Mouse (Mus musculus) embryonic facial prominence, embryonic 14.5 days (tissue): ENCODE results near the gene Rhox1. TPM values are rescaled to one million over a fixed set of nuclear protein-coding genes. Genes with fewer than 3 reads are reported as not detected.
"Not testable (repeated sequence)": the region's sequence is repeated elsewhere in the genome, so short reads cannot be mapped to it uniquely, and the experiment has no call there.

Experiments
- ATAC-seq: fragments of 200-750 bp; cut with Nextera tagmentation; 2 replicates; pipeline ENCODE4 v1.8.0; 2017; ENCODE audit warnings: low read depth, moderate number of reproducible peaks, moderate TSS enrichment
- DNase-seq: peaks from one replicate; pipeline ENCODE4 v3.0.0-alpha.2; 2015; ENCODE audit warnings: low spot score
- H3K27ac ChIP-seq: fragments of 300-500 bp; sonication (generic); replicated peaks from 2 replicates; pipeline ENCODE4 v1.5.1; 2014; ENCODE audit warnings: low read depth, mild to moderate bottlenecking, low read length, moderate library complexity
- H3K27me3 ChIP-seq: fragments of 300-500 bp; sonication (generic); replicated peaks from 2 replicates; pipeline ENCODE4 v1.6.1; 2014; ENCODE audit warnings: low read length; ENCODE audit not compliant: control insufficient read depth, insufficient read depth
- H3K36me3 ChIP-seq: fragments of 300-500 bp; sonication (generic); 2 replicates; pipeline ENCODE4 v1.6.1; 2014; ENCODE audit warnings: low read length, mixed read lengths; ENCODE audit not compliant: control insufficient read depth, insufficient read depth
- H3K4me1 ChIP-seq: fragments of 300-500 bp; sonication (generic); 2 replicates; pipeline ENCODE4 v1.6.1; 2014; ENCODE audit warnings: antibody characterized with exemption, low read length; ENCODE audit not compliant: control insufficient read depth, insufficient read depth
- H3K4me2 ChIP-seq: fragments of 300-500 bp; sonication (generic); 2 replicates; pipeline ENCODE4 v1.6.1; 2014; ENCODE audit warnings: low read depth, mild to moderate bottlenecking, low read length, moderate library complexity, mixed read lengths
- H3K4me3 ChIP-seq: fragments of 300-500 bp; sonication (generic); 2 replicates; pipeline ENCODE4 v1.5.1; 2014; ENCODE audit warnings: low read depth, mild to moderate bottlenecking, low read length
- H3K9ac ChIP-seq: fragments of 300-500 bp; sonication (generic); 2 replicates; pipeline ENCODE4 v1.6.1; 2014; ENCODE audit warnings: low read depth, mild to moderate bottlenecking, low read length, moderate library complexity, mixed read lengths
- H3K9me3 ChIP-seq: fragments of 300-500 bp; sonication (generic); 2 replicates; pipeline ENCODE4 v1.6.1; 2016; ENCODE audit warnings: low read length; ENCODE audit not compliant: control insufficient read depth
- WGBS: fragments of 180-500 bp; shearing (Covaris S2); extraction: QIAGEN DNeasy Blood & Tissue Kit; methylation state at CpG from one replicate; pipeline ENCODE4 v1.1.7; 2014; 5-methylcytosine and 5-hydroxymethylcytosine counted together
- polyA plus RNA-seq: library from polyadenylated mRNA; unstranded; fragments of >200 nt; fragmentation: Nextera tagmentation; extraction: Ambion mirVana; gene quantifications from 2 replicates; pipeline ENCODE4 v1.2.1, GENCODE M21; 2014

The Rhox1 gene
- polyA plus RNA-seq, 1 experiment from 2014 or later = not detected

DNA sequence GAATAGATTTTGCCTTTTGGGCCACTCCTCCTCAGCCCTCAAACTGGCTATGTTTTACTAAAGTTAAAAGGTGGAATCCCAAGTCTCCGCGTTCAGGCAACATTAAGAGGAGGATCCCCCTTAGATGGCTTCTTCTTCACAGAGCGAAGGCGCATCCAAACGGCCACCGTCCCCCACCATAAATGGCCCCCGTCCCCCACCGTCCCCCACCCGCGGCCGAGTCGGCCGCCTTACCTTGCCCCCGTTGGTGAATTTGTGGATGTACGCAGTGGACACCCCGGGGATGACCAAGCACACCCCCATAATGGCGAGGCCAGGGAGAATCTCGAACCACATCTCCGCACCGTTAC, 31.3 kb downstream of the Rhox1 start:
- no peaks in the 10 kb centered on the region for H3K27me3 ChIP-seq
- no peak overlapping the region for H3K27ac ChIP-seq
- H3K9ac ChIP-seq = peak overlapping the region; percentile 68
- no peak for DNase-seq
- H3K4me1 ChIP-seq = no peaks in the 10 kb centered on the region
- H3K4me2 ChIP-seq = peak overlapping the region; percentile 61
- no peaks in the 10 kb centered on the region for H3K36me3 ChIP-seq
- 37% methylated on average over 5 of the region's 20 CpGs for WGBS
- ATAC-seq = peak; percentile 32
- H3K4me3 ChIP-seq = peak overlapping the region; percentile 57
- H3K9me3 ChIP-seq = no peaks in the 10 kb centered on the region

- not testable (repeated sequence) for H3K4me2 ChIP-seq, H3K36me3 ChIP-seq, H3K4me1 ChIP-seq, DNase-seq, H3K9ac ChIP-seq, ATAC-seq, H3K27ac ChIP-seq, H3K9me3 ChIP-seq, H3K4me3 ChIP-seq, H3K27me3 ChIP-seq
- WGBS = 69% methylated on average over 5 of the region's 8 CpGs
Measured at GRCm38 (mm10) chrX:37184401-37184800, 37.7 kb downstream of the Rhox1 start.

- H3K27ac ChIP-seq = no peak within 1 kb of the TSS
- no peak within 1 kb of the TSS for H3K9ac ChIP-seq
- DNase-seq = no peak
- H3K4me1 ChIP-seq = no peaks in the 10 kb centered on the region
- no peak within 1 kb of the TSS for H3K4me3 ChIP-seq
- H3K9me3 ChIP-seq = no peaks in the 10 kb centered on the region
- H3K36me3 ChIP-seq = no peaks in the 10 kb centered on the region
- 47% methylated on average over 5 of the region's 5 CpGs for WGBS
- H3K27me3 ChIP-seq = no peaks in the 10 kb centered on the region
- H3K4me2 ChIP-seq = no peak within 1 kb of the TSS
- no peak for ATAC-seq
Measured at GRCm38 (mm10) chrX:37168742-37169141, 53.3 kb downstream of the Rhox1 start, which contains the start of gene Akap14. Gene Akap14, minus strand, starts transcription at chrX:37168842.

GRCm38 (mm10) chrX:37167085-37167484, 55.0 kb downstream of the Rhox1 start:
- Histone ChIP-seq H3K9me3 (no peaks in the 10 kb centered on the region), H3K27ac (no peak overlapping the region), H3K4me2 (no peak overlapping the region), H3K36me3 (no peaks in the 10 kb centered on the region), H3K4me3 (no peak overlapping the region), H3K9ac (no peak overlapping the region), H3K27me3 (no peaks in the 10 kb centered on the region), H3K4me1 (no peaks in the 10 kb centered on the region)
- DNase-seq (peak; percentile 44), ATAC-seq (no peak)
- 23% methylated on average over 3 of the region's 3 CpGs for WGBS

Other genes with a start within 250 kb of the Rhox1 start
- gene Sept6, start 230.5 kb downstream of the Rhox1 start, polyA plus RNA-seq = 30.5 and 37.3 TPM in 2 replicates
- 0.30 and 0.35 TPM in 2 replicates for gene Sowahd, start 173.4 kb downstream of the Rhox1 start, polyA plus RNA-seq
- 616 and 763 TPM in 2 replicates for gene Rpl39, start 136.9 kb downstream of the Rhox1 start, polyA plus RNA-seq
- 12.2 and 13.4 TPM in 2 replicates for gene Upf3b, start 111.9 kb downstream of the Rhox1 start, polyA plus RNA-seq
- gene Nkap, start 95.5 kb downstream of the Rhox1 start, polyA plus RNA-seq = 12.6 and 13.2 TPM in 2 replicates
- 0.26 and 0.82 TPM in 2 replicates for gene Akap14, start 53.4 kb downstream of the Rhox1 start, polyA plus RNA-seq
- 469 and 531 TPM in 2 replicates for gene Ndufa1, start 31.1 kb downstream of the Rhox1 start, polyA plus RNA-seq
- 8.8 and 9.9 TPM in 2 replicates for gene Rnf113a1, start 31.0 kb downstream of the Rhox1 start, polyA plus RNA-seq
- not detected in 2 replicates for gene Gm9, start 11.2 kb downstream of the Rhox1 start, polyA plus RNA-seq
- gene Rhox2a, start 22.7 kb upstream of the Rhox1 start, polyA plus RNA-seq = not detected in 2 replicates
- not detected in 2 replicates for gene Rhox3a, start 27.7 kb upstream of the Rhox1 start, polyA plus RNA-seq
- not detected in 2 replicates for gene Rhox4a, start 43.1 kb upstream of the Rhox1 start, polyA plus RNA-seq
- gene Rhox3a2, start 157.8 kb upstream of the Rhox1 start, polyA plus RNA-seq = not detected in 2 replicates
- gene Rhox4a2, start 168.6 kb upstream of the Rhox1 start, polyA plus RNA-seq = 0.81 and 1.0 TPM in 2 replicates
- not detected in 2 replicates for gene Rhox2b, start 189.8 kb upstream of the Rhox1 start, polyA plus RNA-seq
- gene Rhox4b, start 210.2 kb upstream of the Rhox1 start, polyA plus RNA-seq = 0.40 and 0.68 TPM in 2 replicates
- gene Rhox2c, start 231.4 kb upstream of the Rhox1 start, polyA plus RNA-seq = 0.73 TPM in 1 of 2 replicates, not detected in the other
- 0.22 TPM in 1 of 2 replicates, not detected in the other for gene Rhox3c, start 236.3 kb upstream of the Rhox1 start, polyA plus RNA-seq